In the genomic region with DNA sequence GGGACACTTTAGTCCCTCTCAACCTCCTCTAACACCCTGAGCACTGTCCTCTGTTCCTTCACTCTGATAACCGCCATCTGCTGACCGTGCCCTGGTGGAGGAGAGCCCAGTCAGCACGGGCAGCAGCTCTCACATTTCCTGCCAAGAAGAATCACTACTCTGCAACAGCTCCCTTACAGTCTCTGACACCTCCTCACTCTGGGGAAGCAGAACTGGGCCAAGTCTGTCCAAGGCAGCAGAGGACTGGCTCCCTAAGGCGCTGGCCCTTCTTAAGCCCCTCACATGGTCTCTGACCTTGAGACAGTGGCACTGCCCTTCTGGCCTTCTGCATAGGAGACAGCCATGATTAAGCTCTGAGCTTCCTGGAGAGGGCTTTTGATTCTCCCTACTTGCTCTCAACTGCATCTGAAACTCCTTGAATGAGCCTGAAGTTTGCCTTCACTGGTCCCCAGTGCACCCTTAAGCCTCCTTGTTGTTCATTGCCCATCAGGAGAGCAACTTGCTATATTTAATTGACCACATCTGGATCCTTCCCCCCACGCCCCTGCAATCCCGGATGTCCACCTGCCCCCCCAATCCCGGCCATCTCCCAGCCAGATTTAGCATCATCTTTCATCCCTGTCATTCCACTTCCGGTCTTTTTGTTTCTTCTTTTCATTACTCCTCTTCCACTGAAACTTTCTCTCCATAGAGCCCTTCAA, we compare ENCODE assay signal across 8 mouse cellular contexts.
A peak's percentile ranks its signal among the peaks of the same experiment; 100 is the strongest.
DNase-seq lines count a peak whose midpoint lies in the region.

No protein-coding gene starts in this region.

- peak; percentile 29 for DNase-seq in adrenal gland, postnatal 10 days
- DNase-seq in adrenal gland, postnatal 4 days (ENCODE audit: low spot score in 2 of 2): no peak
- DNase-seq in urinary bladder, postnatal 36 days (ENCODE audit: low spot score in 2 of 2): peak; percentile 6 to 29
- DNase-seq in urinary bladder, postnatal 25 days (ENCODE audit: low spot score): no peak
- peak; percentile 7 to 50 for DNase-seq in left cerebral cortex, adult 18-20 months (ENCODE audit: low spot score in 2 of 2)
- DNase-seq in telencephalon, adult 2 months (ENCODE audit: low read depth, low spot score): peak; percentile 13
- DNase-seq in yolk sac, embryonic 10.5 days (ENCODE audit: low spot score): no peak
- no peak for DNase-seq in layer of hippocampus, adult 9-11 months

Comparison
In these comparisons a context has a peak if more than half of its experiments do, and no peak if none do; other contexts are left out.
1. DNase-seq: peak in adrenal gland, postnatal 10 days (single experiment), urinary bladder, postnatal 36 days (2 of 2), left cerebral cortex, adult 18-20 months (2 of 2) and telencephalon, adult 2 months (single experiment); none in adrenal gland, postnatal 4 days (0 of 2), urinary bladder, postnatal 25 days (single experiment), yolk sac, embryonic 10.5 days (single experiment) and layer of hippocampus, adult 9-11 months (single experiment).